Mouse (Mus musculus) embryonic fibroblast, embryonic 13.5 days (primary cell): Measurements from ENCODE around the gene Elof1.

Source experiments
- CTCF ChIP-seq: IDR thresholded peaks from 2 replicates; pipeline ENCODE4 v1.5.1; 2011; ENCODE audit warnings: mild to moderate bottlenecking, control low read depth, low read length, moderate library complexity, borderline replicate concordance; ENCODE audit not compliant: insufficient read depth
- POLR2A ChIP-seq: IDR thresholded peaks from 2 replicates; pipeline ENCODE4 v1.6.1; 2011; ENCODE audit warnings: low read depth, mild to moderate bottlenecking, control low read depth, low read length, moderate library complexity

DNA sequence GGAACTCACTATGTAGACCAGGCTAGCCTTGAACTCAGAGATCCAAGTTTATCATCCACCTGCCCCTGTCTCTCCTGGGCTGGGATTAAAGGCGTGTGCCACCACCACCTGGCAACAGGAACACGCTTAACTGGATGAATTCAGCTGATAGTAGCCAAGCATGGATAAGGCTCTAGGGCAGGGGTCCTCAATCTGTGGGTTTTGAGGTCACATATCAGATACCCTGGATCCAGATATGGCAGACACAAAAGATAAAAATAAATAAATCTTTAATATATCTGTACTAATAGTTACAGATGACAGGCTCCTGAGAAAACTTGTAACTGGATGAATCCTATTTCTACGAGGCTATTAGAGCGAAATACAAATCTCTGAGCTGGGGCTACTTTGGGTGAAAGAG lies 1.3 kb downstream of the Elof1 start:
- TF ChIP-seq CTCF (no peak), POLR2A (no peak)
